Mouse (Mus musculus) layer of hippocampus, postnatal 10 days (tissue): ENCODE measurements around the gene Rasgef1b. TPM values are rescaled to one million over a fixed set of nuclear protein-coding genes. Genes with fewer than 3 reads are reported as not detected.

Experiments
- total RNA-seq, 2 experiments: library from RNA; stranded (reverse); gene quantifications; 2 replicates each; pipeline ENCODE4 v1.2.3; 2021

Gene Rasgef1b
- total RNA-seq, 2 experiments from 2014 or later: 26.5 to 32.1 TPM

Other genes starting within 250 kb of the Rasgef1b start
- gene Vamp9, start 177.2 kb upstream of the Rasgef1b start, total RNA-seq: under 1 TPM; 0.54 to 0.78 TPM
- gene Hnrnpd, start 249.9 kb upstream of the Rasgef1b start, total RNA-seq: 100 to 1,000 TPM; 279 to 297 TPM
- 1 to 10 TPM; 2.0 to 2.3 TPM for gene 4930524J08Rik, start 250.0 kb upstream of the Rasgef1b start, total RNA-seq